Mouse (Mus musculus): ENCODE data around the gene Cda.
A peak's percentile ranks its signal among the peaks of the same experiment; 100 is the strongest.

Cda gene

GRCm38 (mm10) chr4:138367641-138368497, at the start of gene Cda:
Cda (minus strand) TSS chr4:138367992.
- DNase-seq, result peak; percentile 89 to 92

DNA sequence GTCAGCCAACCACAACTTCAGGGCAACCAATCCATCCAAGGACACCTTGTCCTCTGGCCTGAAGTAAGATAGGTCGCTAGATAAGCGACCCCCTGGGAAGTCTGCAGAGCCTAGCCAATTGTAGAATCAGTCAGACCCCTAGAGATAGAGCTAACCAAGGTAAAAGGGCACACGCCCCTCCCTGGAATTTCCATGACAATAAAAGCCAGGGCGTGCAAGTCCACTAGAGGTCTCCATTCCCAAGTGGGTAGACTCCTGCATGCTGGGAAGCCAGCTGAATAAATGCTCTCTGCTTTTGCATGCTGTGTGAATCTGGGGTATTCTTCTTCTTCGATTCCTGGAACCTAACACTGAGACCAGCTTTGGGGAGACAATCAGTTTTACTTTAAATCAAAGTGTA, 48.6 kb upstream of the Cda start:
- DNase-seq, result no peak

DNA sequence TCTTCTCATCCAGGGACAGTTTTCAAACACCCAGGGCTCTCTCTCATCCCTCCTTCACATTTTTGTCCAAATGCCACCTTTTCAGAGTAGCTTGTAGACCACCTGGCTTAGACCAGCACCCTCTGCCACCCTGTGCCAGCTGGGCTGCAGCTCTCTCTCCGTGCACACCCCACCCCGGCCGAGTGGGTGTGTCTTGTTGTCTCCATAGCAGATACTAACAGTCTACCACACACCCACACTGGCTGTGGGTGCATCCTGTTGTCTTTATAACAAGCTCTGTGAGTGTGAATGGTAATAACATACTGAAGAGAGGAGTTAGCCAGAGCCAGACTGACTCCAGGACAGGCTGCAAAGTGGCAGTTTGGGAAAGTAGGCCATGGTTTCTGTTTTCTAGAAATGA, 48.2 kb upstream of the Cda start:
- no peak for DNase-seq

- DNase-seq, result peak in 1 of 2 experiments; percentile 22
Observed at GRCm38 (mm10) chr4:138414725-138415124, 46.9 kb upstream of the Cda start.

- DNase-seq, result no peak
Observed at GRCm38 (mm10) chr4:138411504-138412121, 43.8 kb upstream of the Cda start.

GRCm38 (mm10) chr4:138411011-138411410, 43.2 kb upstream of the Cda start:
- DNase-seq, result no peak

DNA sequence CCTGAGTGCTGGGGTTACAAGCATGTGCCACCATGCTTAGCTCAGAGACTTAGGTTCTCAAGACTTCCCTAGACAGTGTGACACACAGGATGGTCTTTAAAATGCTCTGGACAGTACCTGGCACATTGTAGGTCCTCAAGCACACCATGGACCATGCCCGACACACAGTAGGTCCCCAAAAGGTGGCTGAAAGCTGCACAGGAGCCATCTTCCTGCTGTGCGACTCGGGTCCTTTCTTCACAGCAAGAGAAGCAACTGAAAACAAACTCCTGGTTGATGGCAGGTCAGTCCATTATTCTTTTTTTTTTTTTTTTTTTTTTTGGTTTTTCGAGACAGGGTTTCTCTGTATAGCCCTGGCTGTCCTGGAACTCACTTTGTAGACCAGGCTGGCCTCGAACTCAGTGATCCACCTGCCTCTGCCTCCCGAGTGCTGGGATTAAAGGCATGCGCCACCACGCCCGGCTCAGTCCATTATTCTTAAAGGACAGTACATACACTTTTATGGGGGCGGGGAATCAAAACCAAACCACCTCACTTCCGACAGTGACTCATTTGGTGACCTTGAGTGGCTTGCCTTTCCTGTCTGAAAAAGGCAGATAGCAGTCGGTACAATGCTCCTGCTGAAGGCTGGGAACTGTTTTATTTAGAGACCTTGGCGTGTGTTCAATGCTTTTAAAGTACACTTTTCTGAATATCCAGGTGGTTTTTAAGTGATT, 39.8 kb upstream of the Cda start:
- DNase-seq, result no peak

- DNase-seq, result peak in 1 of 2 experiments; percentile 46
Observed at GRCm38 (mm10) chr4:138404806-138405205, 37.0 kb upstream of the Cda start.

DNA sequence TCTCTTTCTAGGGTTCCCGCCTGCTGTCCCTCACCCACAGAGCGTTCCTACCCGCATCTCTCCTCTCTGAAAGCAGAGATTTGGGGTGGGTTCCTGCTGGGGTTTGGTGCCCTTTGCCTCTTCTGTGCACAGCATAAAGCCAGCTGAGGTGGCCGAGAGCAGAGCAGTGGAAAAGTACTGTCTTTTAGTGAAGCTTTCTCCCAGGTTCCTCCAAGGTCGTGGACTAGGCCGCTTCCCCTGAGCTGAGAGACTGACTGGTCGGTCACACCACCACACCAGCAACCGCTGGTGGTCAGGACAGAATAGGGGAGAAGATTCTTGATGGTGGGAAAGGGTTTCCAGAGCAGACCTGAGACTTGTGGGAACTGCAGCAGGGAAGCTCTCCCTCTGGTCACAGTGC, 28.9 kb upstream of the Cda start:
- DNase-seq, result no peak

GRCm38 (mm10) chr4:138395971-138396645, 28.3 kb upstream of the Cda start, which contains the start of gene Fam43b:
Fam43b (minus strand) TSS chr4:138396528.
- DNase-seq, result peak in 1 of 2 experiments; percentile 28

DNA sequence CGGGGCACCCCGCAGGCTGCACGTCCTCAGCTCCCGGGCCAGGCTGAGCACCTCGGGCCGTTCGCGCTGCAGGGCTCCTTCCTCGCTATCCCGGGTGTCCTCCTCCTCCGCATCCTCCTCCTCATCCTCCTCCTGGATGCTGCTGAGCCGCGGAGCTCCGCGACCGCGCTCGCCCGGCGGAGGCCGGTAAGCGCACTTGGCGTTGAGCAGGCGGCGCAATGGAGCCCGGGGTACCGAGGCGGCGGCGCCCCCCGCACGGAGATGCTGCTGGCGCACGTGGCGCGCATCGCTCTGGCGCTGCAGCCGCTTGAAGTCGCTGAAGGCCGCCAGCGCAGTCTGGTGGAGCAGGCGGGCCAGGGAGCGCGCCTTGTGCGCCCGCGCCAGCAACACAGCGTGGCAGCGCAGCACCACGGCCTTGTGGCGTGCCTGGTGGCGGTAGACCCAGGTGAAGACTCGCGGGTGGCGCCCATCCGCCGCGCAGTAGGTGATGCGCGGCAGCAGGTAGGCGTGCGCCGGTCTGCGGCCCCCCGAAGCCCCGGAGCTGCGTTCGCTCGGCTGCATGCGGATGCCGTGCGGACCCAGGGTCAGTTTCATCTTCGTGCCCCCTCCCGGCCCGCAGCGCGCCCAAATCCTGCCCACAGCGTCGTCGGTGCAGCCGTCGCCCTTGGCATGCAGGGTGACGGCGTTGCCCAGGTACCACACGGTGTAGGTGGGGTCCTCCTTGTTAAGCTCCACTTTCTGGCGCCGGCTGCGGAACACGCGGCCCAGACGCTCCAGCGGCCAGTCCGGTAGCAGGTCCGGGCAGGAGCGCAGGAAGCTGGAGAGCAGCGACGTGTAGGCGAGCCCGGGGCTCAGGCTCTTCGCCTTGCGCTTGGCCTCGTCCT, 27.5 kb upstream of the Cda start:
- no peak for DNase-seq

DNA sequence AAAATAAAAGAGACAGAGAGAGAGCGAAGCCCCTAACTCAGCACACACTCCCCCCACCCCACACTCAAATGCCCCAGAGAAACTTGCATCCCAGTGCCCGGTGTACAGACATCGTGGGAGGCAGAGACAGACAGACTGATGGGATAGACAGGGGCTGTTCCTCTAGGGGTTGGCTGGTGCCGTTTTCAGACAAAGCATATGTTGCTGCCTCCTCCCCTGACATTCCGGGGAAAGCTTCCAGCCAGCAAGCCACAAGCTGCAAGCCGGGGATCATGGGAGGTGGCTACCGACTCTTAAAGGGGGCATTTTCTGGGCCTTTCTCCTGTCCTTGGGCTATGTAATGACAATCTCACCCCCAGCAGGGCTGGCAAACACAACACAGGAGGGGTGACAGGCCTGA, 25.9 kb upstream of the Cda start:
- DNase-seq, result no peak

DNA sequence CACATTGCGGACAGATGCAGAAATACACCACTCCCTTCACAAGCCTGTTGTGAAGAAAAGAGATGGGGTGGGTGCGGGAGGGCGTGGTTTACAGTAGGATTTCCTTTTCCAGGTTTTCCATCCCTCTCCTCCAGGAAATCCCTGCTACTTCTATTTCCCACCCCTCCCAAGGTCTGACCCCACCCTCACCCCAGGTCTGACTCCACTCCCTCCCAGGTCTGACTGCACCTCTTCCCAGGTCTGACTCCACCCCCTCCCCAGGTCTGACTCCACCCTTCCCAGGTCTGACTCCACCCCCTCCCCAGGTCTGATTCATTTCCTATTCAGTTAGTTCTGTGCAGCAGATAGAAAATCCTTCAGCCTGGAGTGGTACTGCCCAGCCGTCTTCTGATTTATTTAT, 16.0 kb upstream of the Cda start:
- no peak for DNase-seq

- no peak for DNase-seq
Observed at GRCm38 (mm10) chr4:138382462-138382861, 14.7 kb upstream of the Cda start.

GRCm38 (mm10) chr4:138380132-138380689, 12.4 kb upstream of the Cda start:
- DNase-seq, result no peak

- DNase-seq, result peak; percentile 79 to 81
Observed at GRCm38 (mm10) chr4:138379091-138379840, 11.5 kb upstream of the Cda start.

DNA sequence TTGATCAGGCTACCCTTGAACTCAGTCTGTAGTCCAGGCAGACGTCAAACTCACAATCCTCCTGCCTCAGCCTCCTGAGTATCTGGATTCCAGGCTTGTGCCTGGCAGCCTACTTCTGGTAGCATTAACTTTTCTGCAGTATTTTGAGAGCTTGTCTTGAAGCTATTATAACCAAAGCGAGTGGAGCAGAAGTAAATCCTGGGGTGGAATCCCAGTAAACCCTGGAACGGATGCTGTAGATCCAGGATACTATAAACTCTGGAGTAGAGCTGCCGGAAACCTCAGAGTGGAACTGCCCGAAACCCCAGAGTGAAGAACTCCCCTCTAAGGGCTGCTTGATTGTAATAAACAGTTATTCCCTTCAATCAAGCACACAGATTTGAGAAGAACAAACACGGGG, 9.7 kb upstream of the Cda start:
- DNase-seq, result peak in 1 of 2 experiments; percentile 57

GRCm38 (mm10) chr4:138375117-138375516, 7.3 kb upstream of the Cda start:
- DNase-seq, result no peak

- no peak for DNase-seq
Observed at GRCm38 (mm10) chr4:138370996-138371516, 3.3 kb upstream of the Cda start.

GRCm38 (mm10) chr4:138368498-138369260, 887 bp upstream of the Cda start:
- DNase-seq, result no peak

Measured in lung, postnatal 4 days (tissue).